Mouse (Mus musculus) CD8-positive naive resting alpha-beta T cell, adult 2 months (primary cell): ENCODE results near the gene Serpina1a.
"Not testable (repeated sequence)": the region's sequence is repeated elsewhere in the genome, so short reads cannot be mapped to it uniquely, and the experiment has no call there.

Source experiments
- DNase-seq, 2 experiments: peaks; one replicate each; pipeline ENCODE4 v3.0.0; 2022; ENCODE audit warnings: low read depth in 2 of 2, low spot score in 2 of 2

Gene Serpina1a

DNA sequence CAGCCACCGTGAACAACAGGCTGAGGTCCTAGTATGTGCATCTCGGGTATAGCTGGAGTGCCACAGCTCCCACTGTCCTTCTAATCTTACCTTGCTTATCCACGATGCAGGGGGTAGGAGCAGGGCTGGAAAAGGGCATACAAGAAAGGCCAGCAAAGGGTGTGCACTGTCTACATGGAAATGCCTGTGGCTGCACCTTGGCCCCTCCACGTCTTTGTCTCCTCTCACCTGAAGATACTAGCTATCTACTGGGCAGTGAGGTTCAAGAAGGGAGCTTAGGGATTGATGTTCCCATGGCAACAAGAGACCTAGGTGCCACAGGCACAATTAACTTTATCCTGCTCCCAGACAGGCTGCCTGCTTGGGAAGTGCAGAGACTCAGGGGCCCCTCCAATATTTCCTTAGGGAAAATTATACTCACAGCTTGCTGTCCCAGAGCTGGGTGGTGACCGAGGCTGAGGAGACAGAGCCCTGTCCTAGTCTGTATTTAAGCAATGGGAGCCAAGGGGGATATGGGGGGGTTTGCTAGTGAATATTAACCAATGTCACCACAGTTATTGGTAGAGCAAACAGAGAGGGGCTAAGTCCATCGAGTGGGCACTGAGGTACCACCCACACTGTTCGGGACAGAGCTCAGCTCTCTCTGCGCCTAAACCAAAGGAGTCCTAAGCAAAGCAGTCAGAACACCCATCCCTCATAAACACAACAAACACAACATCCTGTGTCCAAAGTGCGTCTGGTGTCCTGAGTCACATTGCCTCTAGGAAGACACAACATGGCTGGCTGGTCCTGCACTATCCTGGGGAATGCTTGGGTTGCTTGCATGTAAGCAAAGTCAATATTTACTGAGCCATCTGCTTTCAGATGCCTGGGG is at the start of gene Serpina1a:
TSS of gene Serpina1a (minus strand) at position 462 of the 874 bp plus-strand sequence.
- not testable (repeated sequence) for DNase-seq

DNA sequence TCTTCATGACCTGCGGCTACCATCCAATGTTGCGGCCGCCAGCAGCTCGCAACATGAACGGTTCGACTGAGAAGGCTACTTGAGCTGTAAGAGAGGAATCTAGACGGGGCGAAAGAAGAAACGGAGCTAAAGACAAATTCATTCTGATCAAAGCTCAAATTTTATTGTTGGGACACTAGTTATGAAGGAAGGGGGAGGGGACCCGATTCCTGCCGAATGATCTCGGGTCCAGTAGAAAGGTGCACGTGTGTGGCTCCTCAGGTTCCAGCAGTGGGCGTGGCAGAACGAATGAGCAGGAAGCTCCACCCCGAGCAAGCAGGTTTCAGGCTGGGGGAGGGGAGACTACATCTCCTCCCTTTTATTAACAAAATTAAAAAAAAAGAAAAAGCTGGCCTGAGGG is 45.8 kb upstream of the Serpina1a start:
- DNase-seq = not testable (repeated sequence)

DNA sequence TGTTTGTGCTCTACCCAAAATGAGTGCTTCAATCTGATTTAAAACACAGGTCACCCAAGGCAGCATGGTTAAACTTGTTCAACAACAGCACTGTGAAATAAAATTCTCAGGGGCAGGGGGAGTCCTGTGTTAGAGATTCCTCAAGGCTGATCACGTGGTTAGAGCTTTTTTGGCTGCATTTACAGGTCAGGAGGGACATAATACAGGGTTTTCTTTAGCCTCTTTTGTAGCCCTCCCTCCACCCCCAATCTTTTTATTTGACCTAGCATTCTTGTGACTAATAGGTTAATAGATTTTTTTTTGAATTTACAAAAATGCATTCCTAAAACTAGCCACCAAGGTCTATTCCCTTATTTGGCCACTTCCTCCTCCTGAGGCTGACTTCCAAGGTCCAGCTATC is 44.4 kb upstream of the Serpina1a start:
- DNase-seq = not testable (repeated sequence)

DNA sequence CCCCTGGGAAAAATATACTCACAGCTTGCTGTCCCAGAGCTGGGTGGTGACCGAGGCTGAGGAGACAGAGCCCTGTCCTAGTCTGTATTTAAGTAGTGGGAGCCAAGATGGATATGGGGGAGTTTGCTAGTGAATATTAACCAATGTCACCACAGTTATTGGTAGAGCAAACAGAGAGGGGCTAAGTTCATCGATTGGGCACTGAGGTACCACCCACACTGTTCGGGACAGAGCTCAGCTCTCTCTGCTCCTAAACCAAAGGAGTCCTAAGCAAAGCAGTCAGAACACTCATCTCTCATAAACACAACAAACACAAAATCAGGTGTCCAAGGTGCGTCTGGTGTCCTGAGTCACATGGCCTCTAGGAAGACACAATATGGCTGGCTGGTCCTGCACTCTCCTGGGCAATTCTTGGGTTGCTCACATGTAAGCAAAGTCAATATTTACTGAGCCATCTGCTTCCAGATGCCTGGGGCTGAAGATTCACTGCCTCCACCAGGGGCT is 41.5 kb upstream of the Serpina1a start, which contains the start of gene Serpina1c:
TSS of gene Serpina1c (minus strand) at position 51 of the 504 bp plus-strand sequence.
- not testable (repeated sequence) for DNase-seq

DNA sequence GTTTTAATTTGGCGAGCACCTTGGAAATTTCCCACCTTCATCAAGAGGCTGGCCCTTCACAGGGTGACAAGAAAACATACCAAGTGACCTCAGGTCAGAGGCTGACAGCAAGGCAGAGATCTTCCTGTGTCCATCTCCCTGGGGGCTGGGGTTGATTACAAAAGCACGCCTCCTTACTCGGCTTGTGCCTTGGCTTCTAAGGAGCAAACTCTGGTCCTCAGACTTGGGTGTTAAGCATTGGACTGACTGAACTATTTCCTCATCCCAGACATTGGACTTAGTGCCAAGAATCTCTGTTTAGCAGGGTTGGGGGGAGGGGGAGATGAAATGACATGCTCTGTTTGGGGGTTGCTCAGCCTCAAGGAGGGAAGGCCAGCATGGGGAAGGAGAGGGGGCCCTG is 38.6 kb upstream of the Serpina1a start:
- DNase-seq = not testable (repeated sequence)

DNA sequence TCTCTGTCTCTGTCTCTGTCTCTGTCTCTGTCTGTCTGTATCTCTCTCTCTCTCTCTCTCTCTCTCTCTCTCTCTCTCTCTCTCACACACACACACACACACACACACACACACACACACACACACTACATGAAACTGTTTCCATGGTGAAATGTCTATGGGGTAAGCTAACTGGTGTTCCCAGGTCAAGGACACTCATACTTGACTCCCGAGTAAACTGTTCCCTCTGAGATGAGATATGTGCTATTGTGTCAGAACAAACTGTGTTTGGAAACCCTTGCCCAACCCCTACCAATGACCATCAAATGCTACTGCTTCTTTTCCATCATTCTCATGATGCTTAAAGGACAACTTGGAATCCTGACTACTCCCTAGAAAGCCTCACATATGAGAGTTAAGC is 3.5 kb upstream of the Serpina1a start:
- not testable (repeated sequence) for DNase-seq

DNA sequence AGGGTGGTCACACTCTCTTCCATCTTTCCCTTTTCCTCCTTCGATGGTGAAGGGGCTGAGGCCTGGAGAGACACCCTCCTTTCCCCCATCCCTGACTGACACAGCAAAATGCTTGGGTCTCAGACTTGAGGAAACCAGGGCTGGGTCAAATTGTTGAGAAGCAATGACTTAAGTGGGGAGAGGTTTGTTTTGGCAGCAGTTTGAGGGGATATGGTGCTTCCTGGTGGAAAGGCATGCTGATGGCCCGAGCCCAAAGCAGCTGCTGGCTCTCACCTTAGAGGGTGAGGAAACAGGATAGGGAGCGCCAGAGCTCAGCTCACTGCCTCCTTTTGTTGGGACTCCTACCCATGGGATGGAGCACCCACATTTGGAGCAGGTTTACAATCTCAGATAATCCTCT is 2.4 kb downstream of the Serpina1a start:
- DNase-seq = no peak

DNA sequence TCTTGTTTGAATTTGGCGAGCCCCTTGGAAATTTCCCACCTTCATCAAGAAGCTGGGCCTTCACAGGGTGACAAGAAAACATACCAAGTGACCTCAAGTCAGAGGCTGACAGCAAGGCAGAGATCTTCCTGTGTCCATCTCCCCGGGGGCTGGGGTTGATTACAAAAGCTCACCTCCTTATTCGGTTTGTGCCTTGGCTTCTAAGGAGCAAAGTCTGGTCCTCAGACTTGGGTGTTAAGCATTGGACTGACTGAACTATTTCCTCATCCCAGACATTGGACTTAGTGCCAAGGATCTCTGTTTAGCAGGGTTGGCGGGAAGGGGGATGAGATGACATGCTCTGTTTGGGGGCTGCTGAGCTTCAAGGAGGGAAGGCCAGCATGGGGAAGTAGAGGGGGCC is 2.8 kb downstream of the Serpina1a start:
- DNase-seq = not testable (repeated sequence)

DNA sequence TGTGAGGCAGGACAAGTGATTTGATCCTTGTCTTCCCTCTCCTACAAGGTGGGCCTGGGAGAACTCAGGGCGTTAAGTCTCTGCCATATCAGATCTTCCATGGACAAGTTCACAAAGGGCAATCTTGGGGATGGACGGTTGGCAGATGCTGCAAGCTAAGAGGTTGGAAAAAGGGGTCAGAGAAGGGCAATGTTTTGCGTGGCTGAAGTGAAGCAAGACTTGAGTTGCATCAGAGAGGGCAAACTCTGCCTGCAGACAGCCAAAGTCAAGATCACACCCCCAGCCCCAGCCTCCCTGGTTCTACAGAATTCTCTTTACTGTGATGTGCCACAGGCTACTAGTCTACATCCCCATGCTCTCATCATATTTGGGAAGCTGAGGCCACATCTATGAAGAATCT is 3.8 kb downstream of the Serpina1a start:
- not testable (repeated sequence) for DNase-seq

DNA sequence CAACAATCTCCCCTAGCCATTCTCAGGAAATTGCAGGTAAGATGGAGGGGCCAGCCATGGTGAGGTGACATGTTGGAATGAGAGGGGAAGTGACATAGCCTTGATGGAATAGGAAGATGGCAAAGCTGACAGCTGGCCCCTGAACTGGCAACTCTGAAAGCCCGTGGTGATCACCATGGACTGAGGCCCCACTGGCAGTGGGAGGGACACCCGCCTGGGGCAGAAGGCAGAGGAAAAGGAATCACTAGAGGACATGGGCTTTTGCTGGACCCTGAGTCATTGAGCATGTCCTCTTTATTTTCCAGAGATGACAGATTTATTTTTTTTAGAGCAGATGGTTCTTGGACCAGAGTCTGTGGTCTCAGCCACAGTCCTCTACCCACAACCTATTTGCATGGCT is 10.3 kb downstream of the Serpina1a start:
- not testable (repeated sequence) for DNase-seq

DNA sequence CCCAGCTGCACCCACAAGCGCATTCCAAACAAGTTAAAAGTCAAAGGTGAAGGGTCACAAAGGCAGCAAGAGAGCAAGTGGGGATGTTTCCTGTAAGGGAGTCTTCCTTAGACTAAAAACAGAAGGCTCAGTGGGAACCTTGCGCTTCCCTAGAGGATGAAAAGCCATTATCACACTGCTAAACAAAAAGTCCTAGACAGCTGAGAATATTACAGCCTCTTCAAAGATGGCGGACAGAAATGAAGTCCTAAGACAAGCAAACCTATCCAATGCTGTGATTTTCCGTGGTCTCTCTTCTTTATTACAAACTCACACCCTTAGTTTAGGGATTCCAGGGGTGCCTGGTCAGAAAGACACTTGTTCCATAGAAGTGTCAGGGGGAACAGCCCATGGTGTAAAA is 33.1 kb downstream of the Serpina1a start, which contains the start of gene Serpina1b:
TSS of gene Serpina1b (minus strand) at position 101 of the 400 bp plus-strand sequence.
- DNase-seq = not testable (repeated sequence)

DNA sequence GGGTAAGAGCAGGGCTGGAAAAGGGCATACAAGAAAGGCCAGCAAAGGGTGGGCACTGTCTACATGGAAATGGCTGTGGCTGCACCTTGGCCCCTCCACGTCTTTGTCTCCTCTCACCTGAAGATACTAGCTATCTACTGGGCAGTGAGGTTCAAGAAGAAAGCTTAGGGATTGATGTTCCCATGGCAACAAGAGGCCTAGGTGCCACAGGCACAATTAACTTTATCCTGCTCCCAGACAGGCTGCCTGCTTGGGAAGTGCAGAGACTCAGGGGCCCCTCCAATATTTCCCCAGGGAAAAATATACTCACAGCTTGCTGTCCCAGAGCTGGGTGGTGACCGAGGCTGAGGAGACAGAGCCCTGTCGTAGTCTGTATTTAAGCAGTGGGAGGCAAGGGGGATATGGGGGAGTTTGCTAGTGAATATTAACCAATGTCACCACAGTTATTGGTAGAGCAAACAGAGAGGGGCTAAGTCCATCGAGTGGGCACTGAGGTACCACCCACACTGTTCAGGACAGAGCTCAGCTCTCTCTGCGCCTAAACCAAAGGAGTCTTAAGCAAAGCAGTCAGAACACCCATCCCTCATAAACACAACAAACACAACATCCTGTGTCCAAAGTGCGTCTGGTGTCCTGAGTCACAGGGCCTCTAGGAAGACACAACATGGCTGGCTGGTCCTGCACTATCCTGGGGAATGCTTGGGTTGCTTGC is 35.5 kb downstream of the Serpina1a start:
- DNase-seq = not testable (repeated sequence)

DNA sequence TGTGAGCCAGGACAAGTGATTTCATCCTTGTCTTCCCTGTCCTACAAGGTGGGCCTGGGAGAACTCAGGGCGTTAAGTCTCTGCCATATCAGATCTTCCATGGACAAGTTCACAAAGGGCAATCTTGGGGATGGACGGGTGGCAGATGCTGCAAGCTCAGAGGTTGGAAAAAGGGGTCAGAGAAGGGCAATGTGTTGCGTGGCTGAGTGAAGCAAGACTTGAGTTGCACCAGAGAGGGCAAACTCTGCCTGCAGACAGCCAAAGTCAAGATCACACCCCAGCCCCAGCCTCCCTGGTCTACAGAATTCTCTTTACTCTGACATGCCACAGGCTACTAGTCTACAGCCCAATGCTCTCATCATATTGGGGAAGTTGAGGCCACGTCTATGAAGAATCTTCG is 39.5 kb downstream of the Serpina1a start:
- DNase-seq = not testable (repeated sequence)
